In genomic region chr9:20746017-20746660, GRCm38 (mm10) we compare ENCODE assay signal across 8 mouse cellular contexts. TPM values are rescaled to one million over a fixed set of nuclear protein-coding genes. Genes with fewer than 3 reads are reported as not detected.
DNase-seq lines count a peak whose midpoint lies in the region; ATAC-seq lines count a peak whose summit lies in the region.

Olfm2 (minus strand) TSS chr9:20746349.

- whole genome bisulfite sequencing in midbrain, embryonic 12.5 days, result under 1% methylated on average over 32 of the region's 50 CpGs

- peak within 1 kb of the TSS; percentile 70 for H3K9ac ChIP-seq in midbrain, embryonic 12.5 days (replicated peaks)

- H3K9me3 ChIP-seq in midbrain, embryonic 12.5 days, result no peaks in the 10 kb centered on the region

- H3K4me1 ChIP-seq in midbrain, embryonic 12.5 days, result peaks cover 34% of the 10 kb centered on the region

- H3K4me2 ChIP-seq in midbrain, embryonic 12.5 days (replicated peaks), result peak within 1 kb of the TSS; percentile 91

- no peaks in the 10 kb centered on the region for H3K36me3 ChIP-seq in midbrain, embryonic 12.5 days

- peak; percentile 46 to 64 for DNase-seq in cerebellum, postnatal 10 days
- no peak for DNase-seq in cerebellum, adult 11-12 months
- DNase-seq in right cerebral cortex, postnatal 14 days, result peak; percentile 38
- DNase-seq in right cerebral cortex, adult 2 months (ENCODE audit: low spot score in 2 of 2), result no peak
- DNase-seq in kidney, postnatal 14 days, result peak; percentile 20
- DNase-seq in T-cell, adult 2 months (ENCODE audit: low spot score), result no peak

- peak within 1 kb of the TSS; percentile 61 for H3K4me3 ChIP-seq in midbrain, embryonic 12.5 days

- peak; percentile 67 for ATAC-seq in midbrain, embryonic 12.5 days (ENCODE audit: low FRiP score, low read depth)
- ATAC-seq in activated CD4-positive, CD25-positive, alpha-beta regulatory T cell, adult 4 months, result no peak

- H3K27me3 ChIP-seq in midbrain, embryonic 12.5 days, result peaks cover 38% of the 10 kb centered on the region

- H3K27ac ChIP-seq in midbrain, embryonic 12.5 days (replicated peaks), result no peak within 1 kb of the TSS

RNA-seq across cellular contexts. Expression of gene Olfm2, which starts in this region (rescaled TPM):
- polyA plus RNA-seq in midbrain, embryonic 12.5 days (2016; fragmentation: Nextera tagmentation; extraction: Ambion mirVana), result 40.8 and 42.9 TPM in 2 replicates
- under 1 TPM in 1 of 2 experiments, not detected in 1; 0.25 TPM for polyA plus RNA-seq in activated CD4-positive, CD25-positive, alpha-beta regulatory T cell, adult 4 months (2017; shearing (Covaris generic))

Comparison
In these comparisons a context has a peak if more than half of its experiments do, and no peak if none do; other contexts are left out.
1. RNA of gene Olfm2 (polyA plus RNA-seq): 40.8 to 42.9 TPM in midbrain, embryonic 12.5 days; 0.25 TPM in activated CD4-positive, CD25-positive, alpha-beta regulatory T cell, adult 4 months; every median in the first group is over 10 times any median in the second.
2. DNase-seq: peak in cerebellum, postnatal 10 days (2 of 2), right cerebral cortex, postnatal 14 days (single experiment) and kidney, postnatal 14 days (single experiment); none in cerebellum, adult 11-12 months (single experiment), right cerebral cortex, adult 2 months (0 of 2) and T-cell, adult 2 months (single experiment).